Mouse (Mus musculus) bone marrow, adult 2 months (tissue): ENCODE data around the gene Mdc1. TPM values are rescaled to one million over a fixed set of nuclear protein-coding genes. Genes with fewer than 3 reads are reported as not detected.

ENCODE experiments used
- H3K27ac ChIP-seq: fragments of 200-500 bp; 2 replicates; pipeline ENCODE4 v1.5.1; 2012; ENCODE audit warnings: low read depth, mild to moderate bottlenecking, control low read depth, inconsistent platforms, low read length; ENCODE audit not compliant: control insufficient read depth, poor library complexity, insufficient read depth
- H3K4me1 ChIP-seq: fragments of 200-500 bp; 2 replicates; pipeline ENCODE4 v1.6.1; 2011; ENCODE audit warnings: low read length; ENCODE audit not compliant: control insufficient read depth, insufficient read depth
- H3K4me3 ChIP-seq: fragments of 200-500 bp; replicated peaks from 2 replicates; pipeline ENCODE3; 2011; ENCODE audit warnings: mild to moderate bottlenecking, low read depth, low read length, control low read depth; ENCODE audit not compliant: control insufficient read depth
- CTCF ChIP-seq: fragments of 200-500 bp; IDR thresholded peaks from 2 replicates; pipeline ENCODE4 v1.5.1; 2011; ENCODE audit warnings: low read length, control low read depth; ENCODE audit not compliant: control insufficient read depth, insufficient read depth
- POLR2A ChIP-seq: fragments of 200-500 bp; IDR thresholded peaks from 2 replicates; pipeline ENCODE4 v1.6.1; 2011; ENCODE audit warnings: low read depth, mild to moderate bottlenecking, control low read depth, low read length, borderline replicate concordance; ENCODE audit not compliant: control insufficient read depth
- WGBS: fragments of 180-500 bp; shearing (Covaris S2); methylation state at CpG from one replicate; pipeline ENCODE4 v1.1.7; 2018; 5-methylcytosine and 5-hydroxymethylcytosine counted together
- polyA plus RNA-seq: library from polyadenylated mRNA; stranded (reverse); fragments of >200 nt; gene quantifications from 2 replicates; pipeline ENCODE4 v1.2.4, GENCODE M21; 2011; ENCODE audit warnings: low replicate concordance; ENCODE audit not compliant: missing spikeins, insufficient read depth, insufficient read length

Gene Mdc1
- polyA plus RNA-seq, 1 experiment, result 24.2 TPM

GRCm38 (mm10) chr17:35897644-35898573, 56.6 kb downstream of the Mdc1 start:
- Histone ChIP-seq H3K4me3 (peak overlapping the region; percentile 19), H3K4me1 (peaks cover 2% of the 10 kb centered on the region; the same call in 1 of the 2 replicates), H3K27ac (no peak overlapping the region; the same call in 1 of the 2 replicates)
- no peak for TF ChIP-seq CTCF
- TF ChIP-seq POLR2A, result no peak
- 33% methylated on average over 23 of the region's 23 CpGs for WGBS

DNA sequence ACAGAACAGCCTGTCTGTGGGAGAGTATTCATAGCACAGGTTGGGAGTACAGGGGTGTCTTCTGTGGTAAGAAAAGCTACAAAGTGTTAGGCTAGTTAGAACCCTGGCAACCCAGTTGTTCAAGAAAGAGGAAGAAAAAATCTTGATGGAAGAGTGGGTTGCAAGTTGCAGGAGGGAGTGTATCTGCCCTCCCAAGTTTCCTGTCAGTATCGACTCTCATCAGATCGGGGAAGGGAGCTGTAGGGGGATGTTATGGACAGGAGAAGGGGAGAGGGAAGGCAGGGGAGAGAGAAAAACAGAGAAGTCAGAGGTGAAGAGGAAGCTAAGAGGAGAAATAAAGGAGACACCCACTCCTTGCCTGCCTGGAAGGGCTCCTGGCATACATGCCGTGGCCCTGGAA, 59.3 kb downstream of the Mdc1 start:
- TF ChIP-seq POLR2A (no peak), CTCF (no peak)
- WGBS, result 18% methylated on average over 3 of the region's 3 CpGs
- Histone ChIP-seq H3K4me3 (no peak overlapping the region), H3K27ac (no peak overlapping the region), H3K4me1 (peaks cover 3% of the 10 kb centered on the region; the same call in 1 of the 2 replicates)

DNA sequence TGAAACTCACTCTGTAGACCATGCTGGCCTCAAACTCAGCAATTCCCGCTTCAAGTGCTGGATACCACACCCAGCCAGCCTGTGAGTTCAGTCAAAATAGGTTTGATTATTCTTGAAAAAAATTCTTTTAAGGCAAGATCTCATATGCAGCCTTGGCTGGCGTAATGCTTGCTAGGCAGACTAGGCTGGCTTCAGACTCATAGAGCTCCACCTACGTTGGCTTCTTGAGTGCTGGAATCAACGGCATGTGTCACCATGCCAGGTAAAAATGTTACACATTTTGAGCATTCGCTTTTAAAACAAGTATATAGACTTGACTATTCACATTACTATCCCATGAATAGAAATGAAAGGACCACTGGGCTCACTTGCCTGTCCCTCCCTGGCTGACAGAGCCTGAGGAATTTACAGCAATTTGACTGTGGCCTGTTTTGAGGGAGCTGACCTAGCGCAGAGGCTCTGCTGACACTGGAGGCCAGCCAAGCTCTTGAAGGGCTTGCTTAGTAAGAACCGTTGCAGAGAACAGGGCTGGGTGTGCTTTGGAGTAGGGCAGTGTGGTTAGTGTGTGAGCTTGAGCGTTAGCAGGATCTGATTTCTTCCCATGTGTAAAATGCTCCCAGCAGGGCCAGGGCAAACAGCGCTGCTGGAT, 62.2 kb downstream of the Mdc1 start:
- no peak overlapping the region for H3K4me3 ChIP-seq
- H3K27ac ChIP-seq, result no peak overlapping the region
- no peak for TF ChIP-seq CTCF
- no peak for TF ChIP-seq POLR2A
- WGBS, result 49% methylated on average over 9 of the region's 9 CpGs
- peaks cover 1% of the 10 kb centered on the region; the same call in 1 of the 2 replicates for H3K4me1 ChIP-seq

DNA sequence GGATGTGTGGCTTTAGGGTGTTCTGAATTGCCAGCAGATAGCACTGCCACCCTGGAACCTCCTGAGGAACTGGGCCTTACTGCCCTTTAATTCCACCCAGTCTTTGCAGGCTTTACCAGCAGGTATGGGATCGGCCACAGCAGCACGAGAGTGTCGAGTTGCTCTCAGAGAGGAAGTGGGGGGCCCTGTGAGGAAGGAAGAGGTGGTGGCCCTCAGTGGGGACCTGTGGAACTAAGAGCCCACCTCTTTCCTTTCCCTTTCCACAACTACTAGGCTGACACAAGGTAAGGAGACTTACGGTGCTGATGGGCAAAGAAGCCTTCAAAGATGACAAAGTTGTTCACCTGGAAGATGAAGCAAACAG, 62.7 kb downstream of the Mdc1 start:
- TF ChIP-seq CTCF (no peak), POLR2A (no peak)
- Histone ChIP-seq H3K4me1 (peaks cover 1% of the 10 kb centered on the region; the same call in 1 of the 2 replicates), H3K27ac (no peak overlapping the region), H3K4me3 (no peak overlapping the region)
- WGBS, result 14% methylated on average over 4 of the region's 4 CpGs

DNA sequence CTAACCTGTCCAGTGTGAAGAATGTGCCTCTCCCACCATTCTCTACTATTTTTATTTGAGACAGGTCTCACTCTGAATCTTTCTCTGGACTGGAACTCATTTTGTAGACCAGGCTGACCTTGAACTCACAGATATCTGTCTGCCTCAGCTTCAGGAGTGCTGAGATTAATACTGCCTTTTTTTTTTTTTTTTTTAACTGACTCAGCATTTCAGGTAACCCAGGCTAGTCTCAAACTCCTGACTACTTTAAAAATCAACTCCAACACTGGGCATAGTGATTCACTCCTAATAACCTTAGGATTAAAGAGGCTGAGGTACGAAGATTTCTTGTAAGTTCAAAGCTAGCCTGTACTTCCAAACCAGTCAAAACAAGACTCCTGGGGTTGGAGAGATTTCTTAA, 64.3 kb downstream of the Mdc1 start:
- no peak overlapping the region for H3K4me3 ChIP-seq
- H3K27ac ChIP-seq, result no peak overlapping the region
- H3K4me1 ChIP-seq, result peaks cover 3% of the 10 kb centered on the region; the same call in 1 of the 2 replicates
- TF ChIP-seq POLR2A (no peak), CTCF (no peak)
- 84% methylated on average over 1 of the region's 1 CpGs for WGBS

GRCm38 (mm10) chr17:35907609-35908008, 66.3 kb downstream of the Mdc1 start:
- Histone ChIP-seq H3K4me3 (no peak overlapping the region), H3K4me1 (peaks cover 3% of the 10 kb centered on the region; the same call in 1 of the 2 replicates), H3K27ac (no peak overlapping the region)
- WGBS, result 29% methylated on average over 2 of the region's 2 CpGs
- TF ChIP-seq POLR2A, result no peak
- no peak for TF ChIP-seq CTCF

Other genes starting within 250 kb of the Mdc1 start
- not detected in 2 replicates for gene Sfta2, start 240.0 kb upstream of the Mdc1 start, polyA plus RNA-seq
- not detected in 2 replicates for gene Gm9573, start 214.9 kb upstream of the Mdc1 start, polyA plus RNA-seq
- not detected in 2 replicates for gene Mucl3, start 197.8 kb upstream of the Mdc1 start, polyA plus RNA-seq
- 13.1 and 25.0 TPM in 2 replicates for gene Vars2, start 173.9 kb upstream of the Mdc1 start, polyA plus RNA-seq
- 12.5 and 21.1 TPM in 2 replicates for gene Gtf2h4, start 167.8 kb upstream of the Mdc1 start, polyA plus RNA-seq
- 2.4 and 6.0 TPM in 2 replicates for gene Ddr1, start 136.9 kb upstream of the Mdc1 start, polyA plus RNA-seq
- 8.7 and 17.1 TPM in 2 replicates for gene Ier3, start 19.8 kb upstream of the Mdc1 start, polyA plus RNA-seq
- 41.7 and 90.0 TPM in 2 replicates for gene Flot1, start 18.3 kb upstream of the Mdc1 start, polyA plus RNA-seq
- gene Tubb5, start 3.2 kb upstream of the Mdc1 start, polyA plus RNA-seq, result 380 and 447 TPM in 2 replicates
- 16.0 and 22.4 TPM in 2 replicates for gene Nrm, start 19.8 kb downstream of the Mdc1 start, polyA plus RNA-seq
- gene Ppp1r18, start 24.1 kb downstream of the Mdc1 start, polyA plus RNA-seq, result 35.8 and 78.4 TPM in 2 replicates
- 119 and 234 TPM in 2 replicates for gene Dhx16, start 38.3 kb downstream of the Mdc1 start, polyA plus RNA-seq
- gene 2310061I04Rik, start 55.9 kb downstream of the Mdc1 start, polyA plus RNA-seq, result 28.5 and 52.0 TPM in 2 replicates
- gene Atat1, start 68.6 kb downstream of the Mdc1 start, polyA plus RNA-seq, result 11.7 and 19.9 TPM in 2 replicates
- 43.2 and 65.2 TPM in 2 replicates for gene Mrps18b, start 74.9 kb downstream of the Mdc1 start, polyA plus RNA-seq
- 24.4 and 48.0 TPM in 2 replicates for gene Ppp1r10, start 74.9 kb downstream of the Mdc1 start, polyA plus RNA-seq
- gene Abcf1, start 128.2 kb downstream of the Mdc1 start, polyA plus RNA-seq, result 77.2 and 120 TPM in 2 replicates
- 28.0 and 29.9 TPM in 2 replicates for gene Gnl1, start 138.3 kb downstream of the Mdc1 start, polyA plus RNA-seq
- 23.0 and 34.5 TPM in 2 replicates for gene Prr3, start 138.7 kb downstream of the Mdc1 start, polyA plus RNA-seq
- gene H2-T24, start 179.0 kb downstream of the Mdc1 start, polyA plus RNA-seq, result 48.0 and 67.4 TPM in 2 replicates
- 60.1 and 94.6 TPM in 2 replicates for gene H2-T23, start 191.3 kb downstream of the Mdc1 start, polyA plus RNA-seq
- gene H2-T22, start 201.2 kb downstream of the Mdc1 start, polyA plus RNA-seq, result 23.5 and 45.8 TPM in 2 replicates
- not detected in 2 replicates for gene Gm6034, start 201.4 kb downstream of the Mdc1 start, polyA plus RNA-seq
- not detected in 2 replicates for gene Gm11127, start 216.9 kb downstream of the Mdc1 start, polyA plus RNA-seq